Mouse (Mus musculus): ENCODE measurements at regions not wholly inside any gene's neighbourhood (a gene's known extent, or its start where the extent isn't known, plus 50 kb on each side); places are given as distances from the start of the nearest gene placed in this dataset.

GRCm38 (mm10) chr3:53324386-53324785 lies 138.7 kb downstream of the Nhlrc3 start:
- no peak for DNase-seq
- no peak overlapping the region for H3K4me3 ChIP-seq
- 74% methylated on average over 13 of the region's 13 CpGs for WGBS

GRCm38 (mm10) chr3:53315449-53315848 lies 147.7 kb downstream of the Nhlrc3 start:
- Histone ChIP-seq H3K9ac (ENCODE audit: low read depth, low read length) (no peak overlapping the region), H3K4me3 (no peak overlapping the region)
- WGBS: 67% methylated on average over 2 of the region's 2 CpGs

More at GRCm38 (mm10) chr3:53324386-53324785, 138.7 kb downstream of the Nhlrc3 start:
- H3K36me3 ChIP-seq (ENCODE audit: control insufficient read depth, insufficient read depth, low read length): no peaks in the 10 kb centered on the region
- no peak overlapping the region for H3K27ac ChIP-seq
- intact Hi-C loops (cut with DNase I): no loop called here
- H3K27me3 ChIP-seq (ENCODE audit: control insufficient read depth, insufficient read depth, low read length): no peaks in the 10 kb centered on the region
- H3K4me1 ChIP-seq (ENCODE audit: control insufficient read depth, insufficient read depth, low read length): no peaks in the 10 kb centered on the region
- no peak overlapping the region for H3K9ac ChIP-seq (ENCODE audit: low read depth, low read length)
- no peaks in the 10 kb centered on the region for H3K79me2 ChIP-seq (replicated peaks; ENCODE audit: control insufficient read depth, insufficient read depth, low read length)
- TF ChIP-seq POLR2A (IDR thresholded peaks at IDR 0.05; ENCODE audit: insufficient read depth, low read depth, low read length): no peak
- TF ChIP-seq CTCF (IDR thresholded peaks at IDR 0.05): no peak

More at GRCm38 (mm10) chr3:53315449-53315848, 147.7 kb downstream of the Nhlrc3 start:
- H3K27me3 ChIP-seq (ENCODE audit: control insufficient read depth, insufficient read depth, low read length): no peaks in the 10 kb centered on the region
- TF ChIP-seq CTCF (IDR thresholded peaks at IDR 0.05): no peak
- H3K27ac ChIP-seq: no peak overlapping the region
- no peaks in the 10 kb centered on the region for H3K36me3 ChIP-seq (ENCODE audit: control insufficient read depth, insufficient read depth, low read length)
- H3K79me2 ChIP-seq (replicated peaks; ENCODE audit: control insufficient read depth, insufficient read depth, low read length): no peaks in the 10 kb centered on the region
- DNase-seq: no peak
- intact Hi-C loops (cut with DNase I): no loop called here
- no peaks in the 10 kb centered on the region for H3K4me1 ChIP-seq (ENCODE audit: control insufficient read depth, insufficient read depth, low read length)
